Mouse (Mus musculus): ENCODE results near the gene Rdm1. TPM values are rescaled to one million over a fixed set of nuclear protein-coding genes. Genes with fewer than 3 reads are reported as not detected.
A peak's percentile ranks its signal among the peaks of the same experiment; 100 is the strongest.
"Not testable (repeated sequence)": the region's sequence is repeated elsewhere in the genome, so short reads cannot be mapped to it uniquely, and the experiment has no call there.

Gene Rdm1
- total RNA-seq, 2 experiments from 2014 or later, result 43.0 to 91.4 TPM

- peak; percentile 37; the same call in 1 of the 2 replicates for ATAC-seq (replicated peaks; ENCODE audit: low FRiP score, poor library complexity, severe bottlenecking)
Measured at GRCm38 (mm10) chr11:101646283-101646794, 19.3 kb downstream of the Rdm1 start.

DNA sequence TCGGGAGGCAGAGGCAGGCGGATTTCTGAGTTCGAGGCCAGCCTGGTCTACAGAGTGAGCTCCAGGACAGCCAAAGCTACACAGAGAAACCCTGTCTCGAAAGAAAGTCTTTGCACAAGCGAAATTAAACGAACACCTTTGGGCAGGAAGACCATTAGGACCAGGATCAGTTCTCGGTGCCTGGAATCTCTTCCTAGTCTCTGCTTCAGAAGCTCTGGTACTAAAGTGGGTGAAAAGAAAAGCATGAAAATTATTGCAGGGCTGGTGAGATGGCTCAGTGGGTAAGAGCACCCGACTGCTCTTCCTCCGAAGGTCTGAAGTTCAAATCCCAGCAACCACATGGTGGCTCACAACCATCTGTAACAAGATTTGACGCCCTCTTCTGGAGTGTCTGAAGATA is 20.1 kb downstream of the Rdm1 start:
- ATAC-seq (replicated peaks; ENCODE audit: low FRiP score, poor library complexity, severe bottlenecking), result not testable (repeated sequence)

- ATAC-seq (replicated peaks; ENCODE audit: low FRiP score, poor library complexity, severe bottlenecking), result no peak
Measured at GRCm38 (mm10) chr11:101656356-101656755, 29.4 kb downstream of the Rdm1 start.

GRCm38 (mm10) chr11:101657528-101657885 is 30.5 kb downstream of the Rdm1 start:
- ATAC-seq (replicated peaks; ENCODE audit: low FRiP score, poor library complexity, severe bottlenecking), result peak; percentile 48

DNA sequence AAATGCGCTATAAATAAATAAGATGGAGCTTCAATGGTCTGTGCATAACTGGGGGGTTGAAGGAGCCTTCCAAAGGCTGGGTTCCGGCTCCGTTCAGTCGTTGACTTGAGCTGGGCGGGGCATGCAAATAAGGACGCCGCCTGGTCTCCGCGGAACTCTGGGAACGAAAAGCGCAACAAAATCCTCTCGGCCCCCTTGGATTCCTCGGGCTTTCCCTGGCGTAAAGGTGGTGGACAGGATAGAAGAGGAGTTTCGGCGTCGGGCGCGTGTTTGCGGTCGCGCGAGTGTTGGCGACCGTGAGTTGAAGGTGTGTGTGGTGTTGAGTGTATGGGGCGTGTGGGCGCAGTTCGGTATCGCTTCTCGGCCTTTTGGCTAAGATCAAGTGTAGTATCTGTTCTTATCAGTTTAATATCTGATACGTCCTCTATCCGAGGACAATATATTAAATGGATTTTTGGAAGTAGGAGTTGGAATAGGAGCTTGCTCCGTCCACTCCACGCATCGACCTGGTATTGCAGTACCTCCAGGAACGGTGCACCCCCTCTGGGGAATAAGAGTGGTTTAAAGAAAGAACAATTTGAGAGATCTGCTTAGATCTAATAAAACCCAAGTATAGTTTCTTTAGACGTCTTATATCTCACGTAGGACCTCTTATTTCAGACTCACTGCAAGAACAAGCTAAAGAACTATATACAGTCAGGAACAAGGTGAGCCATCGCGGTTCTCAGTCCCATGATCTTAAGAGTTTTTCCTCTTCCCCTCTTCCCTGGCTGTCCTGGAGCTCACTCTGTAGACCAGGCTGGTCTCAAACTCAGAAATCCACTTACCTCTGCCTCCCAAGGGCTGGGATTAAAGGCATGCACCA is 31.1 kb downstream of the Rdm1 start:
- peak; percentile 82 for ATAC-seq (replicated peaks; ENCODE audit: low FRiP score, poor library complexity, severe bottlenecking)

DNA sequence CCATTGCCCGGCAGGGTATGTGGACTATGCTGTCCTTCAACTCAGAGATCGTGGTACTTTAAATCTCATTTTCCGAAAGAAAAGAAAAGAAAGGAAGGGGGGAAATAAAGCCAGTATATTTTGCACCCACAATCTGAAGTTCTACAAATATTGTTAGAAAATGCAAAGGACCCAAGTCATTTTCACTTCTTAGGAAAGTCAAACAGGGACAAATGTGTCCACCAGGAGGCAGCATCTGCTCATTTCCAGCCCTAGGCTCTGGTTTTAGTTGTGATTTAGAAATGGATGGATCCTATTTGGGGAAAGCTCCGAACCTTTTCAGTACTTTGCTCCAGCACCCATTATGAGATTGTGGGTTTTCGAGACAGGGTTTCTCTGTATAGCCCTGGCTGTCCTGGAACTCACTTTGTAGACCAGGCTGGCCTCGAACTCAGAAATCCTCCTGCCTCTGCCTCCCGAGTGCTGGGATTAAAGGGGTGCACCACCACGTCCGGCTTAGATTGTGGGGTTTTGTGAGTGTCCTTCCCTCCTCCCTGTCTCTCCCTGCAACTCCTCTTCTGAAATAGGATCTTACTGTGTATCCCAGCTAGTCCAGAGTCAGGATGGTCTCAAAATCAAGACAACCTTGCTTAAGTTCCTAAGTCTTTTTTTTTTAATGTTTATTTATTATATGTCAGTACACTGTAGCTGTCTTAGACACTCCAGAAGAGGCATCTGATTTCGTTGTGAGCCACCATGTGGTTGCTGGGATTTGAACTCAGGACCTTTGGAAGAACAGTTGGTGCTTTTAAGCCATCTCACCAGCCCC is 32.0 kb downstream of the Rdm1 start:
- peak; percentile 58 for ATAC-seq (replicated peaks; ENCODE audit: low FRiP score, poor library complexity, severe bottlenecking)

GRCm38 (mm10) chr11:101661191-101661590 is 34.2 kb downstream of the Rdm1 start:
- no peak for ATAC-seq (replicated peaks; ENCODE audit: low FRiP score, poor library complexity, severe bottlenecking)

- no peak for ATAC-seq (replicated peaks; ENCODE audit: low FRiP score, poor library complexity, severe bottlenecking)
Measured at GRCm38 (mm10) chr11:101661786-101662185, 34.8 kb downstream of the Rdm1 start.

DNA sequence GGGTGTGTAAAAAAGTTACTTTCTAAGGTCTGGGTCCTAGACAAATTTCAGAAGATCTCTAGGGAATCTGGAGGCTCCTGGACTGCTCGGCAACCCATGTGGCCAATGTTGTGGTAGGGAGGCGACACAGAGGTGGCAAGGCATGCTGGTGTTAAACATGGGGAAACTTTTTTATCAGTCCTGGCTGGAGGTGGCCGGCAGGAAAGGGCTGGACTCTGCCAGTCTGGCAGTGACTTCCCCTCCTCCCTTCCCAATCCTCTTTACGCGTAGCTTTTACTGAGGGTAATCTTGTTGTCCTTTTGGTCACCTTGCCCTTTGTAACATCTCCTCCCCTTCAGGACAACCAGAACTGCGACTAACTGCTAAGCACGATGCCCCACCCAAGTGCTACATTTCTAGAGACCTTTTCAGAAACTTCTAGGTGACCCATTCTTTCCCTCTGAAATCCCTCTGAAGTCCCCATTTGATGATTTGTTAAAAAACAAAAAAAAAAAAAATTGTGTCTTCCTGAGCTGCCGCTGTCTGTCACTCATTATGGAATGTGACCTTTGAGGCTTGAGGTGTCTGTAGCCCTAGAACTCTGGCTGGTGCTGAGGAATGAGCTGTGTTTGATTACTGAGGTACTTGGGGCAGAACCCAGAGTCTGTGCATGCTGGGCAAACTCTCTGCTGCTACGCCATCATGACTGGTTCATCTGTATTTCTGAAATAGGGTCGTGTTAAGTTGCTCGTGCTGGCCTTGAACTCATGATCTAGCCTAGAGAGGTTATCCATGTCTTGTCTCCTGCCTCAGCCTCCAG is 36.4 kb downstream of the Rdm1 start:
- no peak for ATAC-seq (replicated peaks; ENCODE audit: low FRiP score, poor library complexity, severe bottlenecking)

GRCm38 (mm10) chr11:101664825-101665635 is 38.0 kb downstream of the Rdm1 start, which contains the start of gene Arl4d:
TSS of gene Arl4d (plus strand) at chr11:101665541.
- peak; percentile 99 for ATAC-seq (replicated peaks; ENCODE audit: low FRiP score, poor library complexity, severe bottlenecking)

DNA sequence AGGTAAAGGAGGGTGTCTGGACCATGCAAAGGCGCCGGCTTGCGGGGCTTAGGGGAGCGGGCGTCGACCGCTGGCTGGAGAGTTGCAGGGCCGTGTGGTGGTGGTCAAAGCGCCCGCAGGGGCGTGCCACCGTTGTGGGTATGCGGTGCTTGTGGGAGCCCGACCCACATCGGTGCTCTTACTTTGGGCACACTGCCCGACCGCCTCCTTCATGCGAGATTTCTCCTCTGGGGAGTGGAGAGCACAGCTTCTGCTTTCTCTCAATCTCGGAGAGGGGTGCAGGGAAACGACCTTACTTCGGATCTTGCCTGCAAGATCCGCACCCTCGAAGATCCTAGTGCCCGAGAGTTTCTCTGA is 38.6 kb downstream of the Rdm1 start:
- ATAC-seq (replicated peaks; ENCODE audit: low FRiP score, poor library complexity, severe bottlenecking), result peak; percentile 57; the same call in 1 of the 2 replicates

DNA sequence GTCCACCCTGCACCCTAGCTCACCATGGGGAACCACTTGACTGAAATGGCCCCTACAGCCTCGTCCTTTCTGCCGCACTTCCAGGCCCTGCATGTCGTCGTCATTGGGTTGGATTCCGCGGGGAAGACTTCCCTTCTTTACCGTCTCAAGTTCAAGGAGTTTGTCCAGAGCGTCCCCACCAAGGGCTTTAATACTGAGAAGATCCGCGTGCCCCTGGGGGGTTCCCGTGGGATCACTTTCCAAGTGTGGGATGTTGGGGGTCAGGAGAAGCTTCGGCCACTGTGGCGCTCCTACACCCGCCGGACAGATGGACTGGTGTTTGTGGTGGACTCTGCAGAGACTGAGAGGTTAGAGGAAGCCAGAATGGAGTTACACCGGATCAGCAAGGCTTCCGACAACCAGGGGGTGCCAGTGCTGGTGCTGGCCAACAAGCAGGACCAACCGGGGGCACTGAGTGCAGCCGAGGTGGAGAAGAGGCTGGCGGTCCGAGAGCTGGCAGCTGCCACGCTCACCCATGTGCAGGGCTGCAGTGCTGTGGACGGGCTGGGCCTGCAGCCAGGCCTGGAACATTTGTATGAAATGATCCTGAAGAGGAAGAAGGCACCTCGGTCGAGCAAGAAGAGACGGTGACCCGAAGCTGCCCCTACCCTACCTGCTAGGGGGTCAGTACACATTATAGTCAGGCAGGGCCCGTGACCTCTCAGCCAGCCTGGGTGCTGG is 39.8 kb downstream of the Rdm1 start:
- no peak for ATAC-seq (replicated peaks; ENCODE audit: low FRiP score, poor library complexity, severe bottlenecking)

GRCm38 (mm10) chr11:101667871-101668532 is 41.0 kb downstream of the Rdm1 start:
- no peak for ATAC-seq (replicated peaks; ENCODE audit: low FRiP score, poor library complexity, severe bottlenecking)

- ATAC-seq (replicated peaks; ENCODE audit: low FRiP score, poor library complexity, severe bottlenecking), result no peak
Measured at GRCm38 (mm10) chr11:101668546-101669261, 41.7 kb downstream of the Rdm1 start.

DNA sequence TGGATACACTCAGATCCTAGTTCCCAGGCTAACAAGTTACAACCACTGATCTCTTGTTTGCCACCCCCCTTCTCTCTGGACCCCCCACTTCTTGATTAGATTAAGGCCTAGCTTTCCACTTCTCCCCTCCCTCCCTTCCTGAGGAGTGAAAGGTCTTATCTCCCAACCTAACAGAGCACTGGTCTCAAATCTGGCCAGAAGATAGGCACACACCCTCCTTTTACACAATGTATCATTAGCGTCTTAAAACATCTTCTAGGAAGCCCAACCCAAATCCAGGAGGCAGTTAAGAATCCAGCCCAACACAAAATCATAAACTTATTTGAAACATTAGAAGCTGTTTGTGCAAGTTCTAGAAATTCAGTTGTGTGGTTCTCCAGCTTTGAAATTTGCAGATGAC is 43.3 kb downstream of the Rdm1 start:
- no peak for ATAC-seq (replicated peaks; ENCODE audit: low FRiP score, poor library complexity, severe bottlenecking)

- no peak for ATAC-seq (replicated peaks; ENCODE audit: low FRiP score, poor library complexity, severe bottlenecking)
Measured at GRCm38 (mm10) chr11:101671255-101671654, 44.3 kb downstream of the Rdm1 start.

DNA sequence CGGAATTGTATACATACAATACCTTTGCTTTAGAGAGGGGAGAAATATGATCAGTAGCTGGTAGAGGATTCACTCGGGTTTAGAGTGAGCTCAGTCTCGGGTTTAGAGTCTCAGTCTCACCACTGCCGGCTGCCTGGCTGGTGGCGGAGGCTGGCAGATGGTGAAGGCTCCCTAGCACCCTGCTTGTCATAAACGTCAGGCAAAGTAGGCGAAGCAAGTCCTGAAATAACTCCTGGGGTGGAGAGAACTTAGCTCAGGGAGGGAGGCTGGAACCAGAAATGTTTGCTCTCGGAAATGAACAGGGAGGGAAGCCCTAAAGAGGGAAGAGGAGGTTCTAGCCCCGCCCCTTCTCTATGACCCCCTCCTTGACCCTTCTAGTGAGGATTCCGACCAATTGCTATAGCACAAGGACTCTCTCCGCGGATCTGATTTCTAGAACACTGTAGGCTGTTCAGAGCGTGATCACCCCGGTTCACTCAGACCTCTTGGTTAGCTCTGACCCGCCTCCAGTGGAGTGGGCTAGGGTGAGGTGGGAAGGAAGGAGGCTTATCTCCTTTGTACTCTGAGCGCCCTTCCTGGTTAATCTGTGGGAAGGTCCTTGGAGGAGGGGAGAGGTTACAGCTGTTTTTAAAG is 46.1 kb downstream of the Rdm1 start:
- no peak for ATAC-seq (replicated peaks; ENCODE audit: low FRiP score, poor library complexity, severe bottlenecking)
